Mouse (Mus musculus): Measurements from ENCODE around the gene Ablim1.

- TF ChIP-seq POLR2A (IDR thresholded peaks at IDR 0.05; ENCODE audit: borderline replicate concordance, insufficient read depth, low read length): 0 out of 2 replicates have a peak, but pooled peaks have one; percentile 14
- TF ChIP-seq CTCF (IDR thresholded peaks at IDR 0.05; ENCODE audit: borderline replicate concordance, insufficient read depth, low read depth, low read length): no peak
Observed at GRCm38 (mm10) chr19:57198531-57198930, 116.2 kb downstream of the Ablim1 start.

All from cerebellum, adult 2 months (tissue).